In the genomic region with DNA sequence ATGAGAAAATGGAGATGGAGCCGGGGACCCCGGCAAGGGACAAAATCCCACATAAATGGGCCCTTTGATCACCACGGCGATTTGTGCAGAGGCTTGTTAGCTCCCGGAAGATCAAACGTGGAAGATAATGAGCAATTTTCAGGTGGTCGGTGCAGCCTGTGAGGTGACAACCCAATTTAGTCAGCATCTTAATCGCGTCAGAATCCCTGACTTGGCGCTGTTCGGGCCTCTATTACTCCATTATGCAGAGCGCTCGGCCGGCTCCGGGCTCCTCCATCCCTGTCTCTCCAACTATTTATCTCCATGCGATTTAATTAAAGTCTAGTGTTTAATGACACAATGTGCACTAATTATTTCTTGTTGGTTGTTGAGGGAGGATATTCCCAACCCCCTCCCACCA, we compare ENCODE assay signal across 24 mouse cellular contexts.
DNase-seq lines count a peak whose midpoint lies in the region; ATAC-seq lines count a peak whose summit lies in the region.
"Had no signal": no experiment of that assay in that cellular context is flagged by ENCODE, and none has a peak within 500 bp of the region (broad histone marks: within the 10 kb centered on the region; RNA-seq: fewer than 3 reads in every experiment).

No protein-coding gene starts in this region.

- H3K4me1 ChIP-seq in hindbrain, embryonic 13.5 days (replicated peaks), result peaks cover 32% of the 10 kb centered on the region
- 0 out of 2 replicates have a peak, but pooled peaks cover 2% of the 10 kb centered on the region for H3K4me1 ChIP-seq in hindbrain, embryonic 11.5 days (replicated peaks; ENCODE audit: control insufficient read depth, insufficient read depth, low read length)
- H3K4me1 ChIP-seq in neural tube, embryonic 13.5 days (replicated peaks), result peaks cover 24% of the 10 kb centered on the region
- peaks cover 13% of the 10 kb centered on the region; the same call in 1 of the 2 replicates for H3K4me1 ChIP-seq in midbrain, embryonic 14.5 days (ENCODE audit: control insufficient read depth, insufficient read depth, low read length)
- H3K4me1 ChIP-seq in neural tube, embryonic 14.5 days (ENCODE audit: control insufficient read depth, insufficient read depth, low read length), result no peaks in the 10 kb centered on the region
- H3K4me1 ChIP-seq: heart, embryonic 10.5 days; heart, embryonic 15.5 days; limb, embryonic 13.5 days; lung, embryonic 15.5 days had no signal

- peak overlapping the region; percentile 52; the same call in 1 of the 2 replicates for H3K27ac ChIP-seq in hindbrain, embryonic 13.5 days
- no peak overlapping the region for H3K27ac ChIP-seq in hindbrain, embryonic 11.5 days (ENCODE audit: low read depth, low read length)
- H3K27ac ChIP-seq in neural tube, embryonic 13.5 days (replicated peaks), result peak overlapping the region; percentile 68
- H3K27ac ChIP-seq in midbrain, embryonic 14.5 days (replicated peaks; ENCODE audit: low read depth, low read length), result no peak overlapping the region
- H3K27ac ChIP-seq in neural tube, embryonic 14.5 days (ENCODE audit: low read depth, low read length), result no peak overlapping the region
- H3K27ac ChIP-seq: heart, embryonic 10.5 days; heart, embryonic 15.5 days; limb, embryonic 13.5 days; lung, embryonic 15.5 days had no signal

- H3K9ac ChIP-seq in hindbrain, embryonic 13.5 days, result no peak overlapping the region
- no peak overlapping the region for H3K9ac ChIP-seq in hindbrain, embryonic 11.5 days (ENCODE audit: low read depth, low read length)
- no peak overlapping the region for H3K9ac ChIP-seq in neural tube, embryonic 13.5 days
- no peak overlapping the region for H3K9ac ChIP-seq in midbrain, embryonic 14.5 days (replicated peaks; ENCODE audit: low read length)
- H3K9ac ChIP-seq in neural tube, embryonic 14.5 days (replicated peaks; ENCODE audit: low read depth, low read length), result no peak overlapping the region
- H3K9ac ChIP-seq: heart, embryonic 15.5 days; limb, embryonic 13.5 days; lung, embryonic 15.5 days had no signal

- no peaks in the 10 kb centered on the region; the same call in 1 of the 2 replicates for H3K9me3 ChIP-seq in hindbrain, embryonic 13.5 days
- H3K9me3 ChIP-seq in hindbrain, embryonic 11.5 days (ENCODE audit: control insufficient read depth, low read length), result no peaks in the 10 kb centered on the region
- no peaks in the 10 kb centered on the region for H3K9me3 ChIP-seq in neural tube, embryonic 13.5 days
- no peaks in the 10 kb centered on the region for H3K9me3 ChIP-seq in midbrain, embryonic 14.5 days (ENCODE audit: control insufficient read depth, low read length)
- no peaks in the 10 kb centered on the region for H3K9me3 ChIP-seq in neural tube, embryonic 14.5 days (ENCODE audit: control insufficient read depth, low read length)
- H3K9me3 ChIP-seq: heart, embryonic 10.5 days; heart, embryonic 15.5 days; limb, embryonic 13.5 days; lung, embryonic 15.5 days had no signal

- no peak for DNase-seq in hindbrain, embryonic 11.5 days (ENCODE audit: low spot score)
- no peak for DNase-seq in neural tube, embryonic 10.5 days (ENCODE audit: extremely low spot score, low spot score)
- peak; percentile 60 for DNase-seq in midbrain, embryonic 14.5 days
- no peak for DNase-seq in kidney, adult 11 months
- DNase-seq in heart, postnatal 10 days, result no peak
- DNase-seq: adrenal gland, postnatal 36 days; B cell, adult 2 months; cerebellum, adult 2 months; cerebellum, postnatal 14 days; gastrocnemius, postnatal 25 days; heart, adult 11 months; heart, postnatal 4 days; kidney, adult 2 months; kidney, postnatal 36 days; right cerebral cortex, postnatal 14 days had no signal

- H3K27me3 ChIP-seq in hindbrain, embryonic 13.5 days, result no peaks in the 10 kb centered on the region
- H3K27me3 ChIP-seq in hindbrain, embryonic 11.5 days (ENCODE audit: control insufficient read depth, insufficient read depth, low read length), result no peaks in the 10 kb centered on the region
- no peaks in the 10 kb centered on the region for H3K27me3 ChIP-seq in neural tube, embryonic 13.5 days
- no peaks in the 10 kb centered on the region for H3K27me3 ChIP-seq in midbrain, embryonic 14.5 days (ENCODE audit: control insufficient read depth, insufficient read depth, low read length)
- H3K27me3 ChIP-seq in neural tube, embryonic 14.5 days (ENCODE audit: control insufficient read depth, insufficient read depth, low read length), result no peaks in the 10 kb centered on the region
- H3K27me3 ChIP-seq: heart, embryonic 15.5 days; limb, embryonic 13.5 days; lung, embryonic 15.5 days had no signal

- H3K4me2 ChIP-seq in hindbrain, embryonic 13.5 days, result no peak overlapping the region
- H3K4me2 ChIP-seq in hindbrain, embryonic 11.5 days (replicated peaks; ENCODE audit: low read depth, low read length), result no peak overlapping the region
- H3K4me2 ChIP-seq in neural tube, embryonic 13.5 days, result no peak overlapping the region
- no peak overlapping the region for H3K4me2 ChIP-seq in midbrain, embryonic 14.5 days (ENCODE audit: low read length)
- no peak overlapping the region for H3K4me2 ChIP-seq in neural tube, embryonic 14.5 days (ENCODE audit: low read depth, low read length)
- H3K4me2 ChIP-seq: heart, embryonic 15.5 days; limb, embryonic 13.5 days; liver, embryonic 11.5 days; lung, embryonic 15.5 days had no signal

- 42% methylated on average over 16 of the region's 16 CpGs for whole genome bisulfite sequencing in hindbrain, embryonic 13.5 days
- 70% methylated on average over 16 of the region's 16 CpGs for WGBS in hindbrain, embryonic 11.5 days
- 54% methylated on average over 16 of the region's 16 CpGs for WGBS in neural tube, embryonic 13.5 days
- 12% methylated on average over 16 of the region's 16 CpGs for WGBS in midbrain, embryonic 14.5 days
- WGBS in neural tube, embryonic 14.5 days, result 43% methylated on average over 16 of the region's 16 CpGs

- H3K36me3 ChIP-seq in hindbrain, embryonic 13.5 days, result no peaks in the 10 kb centered on the region
- no peaks in the 10 kb centered on the region for H3K36me3 ChIP-seq in hindbrain, embryonic 11.5 days (ENCODE audit: control insufficient read depth, insufficient read depth, low read length)
- H3K36me3 ChIP-seq in neural tube, embryonic 13.5 days, result no peaks in the 10 kb centered on the region
- no peaks in the 10 kb centered on the region for H3K36me3 ChIP-seq in midbrain, embryonic 14.5 days (ENCODE audit: control insufficient read depth, insufficient read depth, low read length)
- H3K36me3 ChIP-seq in neural tube, embryonic 14.5 days (ENCODE audit: control insufficient read depth, insufficient read depth, low read length), result no peaks in the 10 kb centered on the region
- H3K36me3 ChIP-seq: heart, embryonic 10.5 days; heart, embryonic 15.5 days; limb, embryonic 13.5 days; lung, embryonic 15.5 days had no signal

- ATAC-seq in hindbrain, embryonic 13.5 days (ENCODE audit: low FRiP score), result no peak
- no peak for ATAC-seq in hindbrain, embryonic 11.5 days (ENCODE audit: low FRiP score)
- peak; percentile 55; the same call in 1 of the 2 replicates for ATAC-seq in neural tube, embryonic 13.5 days (ENCODE audit: low read depth)
- ATAC-seq in midbrain, embryonic 14.5 days (ENCODE audit: low FRiP score, low TSS enrichment), result no peak
- peak; percentile 61; the same call in 1 of the 2 replicates for ATAC-seq in neural tube, embryonic 14.5 days (ENCODE audit: low read depth)

- no peak overlapping the region for H3K4me3 ChIP-seq in hindbrain, embryonic 13.5 days
- H3K4me3 ChIP-seq in hindbrain, embryonic 11.5 days (ENCODE audit: low read depth, low read length), result no peak overlapping the region
- H3K4me3 ChIP-seq in neural tube, embryonic 13.5 days, result no peak overlapping the region
- H3K4me3 ChIP-seq in midbrain, embryonic 14.5 days (replicated peaks; ENCODE audit: low read depth, low read length), result no peak overlapping the region
- no peak overlapping the region for H3K4me3 ChIP-seq in neural tube, embryonic 14.5 days (ENCODE audit: low read depth, low read length)
- H3K4me3 ChIP-seq: erythroblast, embryonic 14.5 days; heart, embryonic 10.5 days; heart, embryonic 15.5 days; limb, embryonic 13.5 days; lung, embryonic 15.5 days had no signal

- intact Hi-C loops in heart, postnatal 10 days (cut with DNase I), result no loop called here

Comparison
In these comparisons a context has a peak if more than half of its experiments do, and no peak if none do; other contexts are left out.
1. H3K27ac ChIP-seq: peak in hindbrain, embryonic 13.5 days (single experiment) and neural tube, embryonic 13.5 days (single experiment); none in hindbrain, embryonic 11.5 days (single experiment), midbrain, embryonic 14.5 days (single experiment) and neural tube, embryonic 14.5 days (single experiment).
2. ATAC-seq: peak in neural tube, embryonic 13.5 days (single experiment) and neural tube, embryonic 14.5 days (single experiment); none in hindbrain, embryonic 13.5 days (single experiment), hindbrain, embryonic 11.5 days (single experiment) and midbrain, embryonic 14.5 days (single experiment).